Mouse (Mus musculus) layer of hippocampus, postnatal 36 days (tissue): ENCODE measurements around the gene Susd2. TPM values are rescaled to one million over a fixed set of nuclear protein-coding genes. Genes with fewer than 3 reads are reported as not detected.

ENCODE experiments used
- DNase-seq, 2 experiments: peaks; one replicate each; pipeline ENCODE4 v3.0.0; 2022
- total RNA-seq, 2 experiments: library from RNA; stranded (reverse); gene quantifications; 2 replicates each; pipeline ENCODE4 v1.2.3; 2021

Gene Susd2
- total RNA-seq, 2 experiments from 2014 or later = 1.5 to 1.9 TPM

- DNase-seq = no peak
Measured at GRCm38 (mm10) chr10:75654053-75654452, 10.2 kb upstream of the Susd2 start.

- DNase-seq = no peak
Measured at GRCm38 (mm10) chr10:75651381-75652068, 7.7 kb upstream of the Susd2 start.

- DNase-seq = no peak
Measured at GRCm38 (mm10) chr10:75650306-75650902, 6.6 kb upstream of the Susd2 start.

GRCm38 (mm10) chr10:75649406-75649995 is 5.7 kb upstream of the Susd2 start:
- DNase-seq = no peak

GRCm38 (mm10) chr10:75649001-75649400 is 5.2 kb upstream of the Susd2 start:
- DNase-seq = no peak

- DNase-seq = no peak
Measured at GRCm38 (mm10) chr10:75648091-75648490, 4.3 kb upstream of the Susd2 start.

- no peak for DNase-seq
Measured at GRCm38 (mm10) chr10:75647362-75647761, 3.6 kb upstream of the Susd2 start.

GRCm38 (mm10) chr10:75646406-75646805 is 2.6 kb upstream of the Susd2 start:
- no peak for DNase-seq

- no peak for DNase-seq
Measured at GRCm38 (mm10) chr10:75645616-75646015, 1.8 kb upstream of the Susd2 start.

GRCm38 (mm10) chr10:75642891-75643290 is 917 bp downstream of the Susd2 start:
- no peak for DNase-seq

GRCm38 (mm10) chr10:75642436-75642835 is 1.4 kb downstream of the Susd2 start:
- peak in 1 of 2 experiments; percentile 4 for DNase-seq

- no peak for DNase-seq
Measured at GRCm38 (mm10) chr10:75641721-75642222, 2.0 kb downstream of the Susd2 start.

- DNase-seq = no peak
Measured at GRCm38 (mm10) chr10:75637711-75638110, 6.1 kb downstream of the Susd2 start.

- DNase-seq = no peak
Measured at GRCm38 (mm10) chr10:75636084-75636786, 7.6 kb downstream of the Susd2 start.

GRCm38 (mm10) chr10:75635693-75636055 is 8.1 kb downstream of the Susd2 start:
- peak; percentile 78 to 82 for DNase-seq

- no peak for DNase-seq
Measured at GRCm38 (mm10) chr10:75635019-75635692, 8.7 kb downstream of the Susd2 start.

- no peak for DNase-seq
Measured at GRCm38 (mm10) chr10:75634610-75635009, 9.2 kb downstream of the Susd2 start.

- DNase-seq = no peak
Measured at GRCm38 (mm10) chr10:75633576-75634139, 10.2 kb downstream of the Susd2 start.

GRCm38 (mm10) chr10:75633048-75633447 is 10.8 kb downstream of the Susd2 start:
- no peak for DNase-seq

- no peak for DNase-seq
Measured at GRCm38 (mm10) chr10:75632633-75633032, 11.2 kb downstream of the Susd2 start.

GRCm38 (mm10) chr10:75627490-75627889 is 16.3 kb downstream of the Susd2 start:
- no peak for DNase-seq

GRCm38 (mm10) chr10:75626991-75627390 is 16.8 kb downstream of the Susd2 start:
- DNase-seq = no peak
